Mouse (Mus musculus) CD4-positive, CD25-positive, alpha-beta regulatory T cell, adult 4 months (primary cell): Measurements from ENCODE around the gene Ap2b1. TPM values are rescaled to one million over a fixed set of nuclear protein-coding genes. Genes with fewer than 3 reads are reported as not detected.

Experiments
- ATAC-seq: one replicate; pipeline ENCODE4 v1.8.0; 2017
- polyA plus RNA-seq, 2 experiments: library from polyadenylated mRNA; unstranded; fragments of 100-300 nt; shearing (Covaris generic); gene quantifications; one replicate each; pipeline ENCODE4 v1.2.1; 2017

Gene Ap2b1
- polyA plus RNA-seq, 2 experiments from 2014 or later: 52.3 to 63.9 TPM

GRCm38 (mm10) chr11:83398724-83399123, 99.9 kb downstream of the Ap2b1 start:
- no peak for ATAC-seq

GRCm38 (mm10) chr11:83403787-83404186, 105.0 kb downstream of the Ap2b1 start:
- no peak for ATAC-seq

GRCm38 (mm10) chr11:83406391-83406790, 107.6 kb downstream of the Ap2b1 start:
- no peak for ATAC-seq

GRCm38 (mm10) chr11:83408242-83408641, 109.4 kb downstream of the Ap2b1 start:
- ATAC-seq: no peak

- ATAC-seq: no peak
These were observed 110.4 kb downstream of the Ap2b1 start, which contains the start of gene Rasl10b for GRCm38 (mm10) chr11:83409087-83409754. Gene Rasl10b, plus strand, starts transcription at chr11:83409137.

DNA sequence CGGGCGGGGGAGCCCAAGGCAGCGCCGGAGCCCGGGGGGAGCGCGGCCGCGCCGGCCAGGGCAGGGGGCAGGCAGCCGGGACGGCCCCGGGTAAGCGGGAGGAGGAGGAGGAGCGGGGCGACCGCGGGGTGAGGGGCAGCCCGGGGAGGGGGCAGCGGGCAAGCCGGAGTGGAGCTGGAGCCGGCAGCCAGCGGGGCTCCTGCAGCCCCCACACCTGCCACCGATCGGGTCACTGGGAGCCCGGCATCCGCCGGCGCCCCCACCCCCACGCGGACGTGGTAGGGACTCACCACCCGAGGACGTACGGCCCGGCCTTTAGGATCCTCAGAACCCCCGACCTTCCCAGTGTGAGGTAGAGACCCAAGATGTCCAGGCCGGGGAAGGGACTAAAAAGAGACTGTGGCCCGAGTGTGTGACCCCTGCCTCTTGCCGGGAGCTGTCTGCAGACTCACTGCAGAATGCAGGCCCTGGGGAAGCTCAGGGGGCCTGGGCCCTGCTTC, 111.0 kb downstream of the Ap2b1 start:
- no peak for ATAC-seq

DNA sequence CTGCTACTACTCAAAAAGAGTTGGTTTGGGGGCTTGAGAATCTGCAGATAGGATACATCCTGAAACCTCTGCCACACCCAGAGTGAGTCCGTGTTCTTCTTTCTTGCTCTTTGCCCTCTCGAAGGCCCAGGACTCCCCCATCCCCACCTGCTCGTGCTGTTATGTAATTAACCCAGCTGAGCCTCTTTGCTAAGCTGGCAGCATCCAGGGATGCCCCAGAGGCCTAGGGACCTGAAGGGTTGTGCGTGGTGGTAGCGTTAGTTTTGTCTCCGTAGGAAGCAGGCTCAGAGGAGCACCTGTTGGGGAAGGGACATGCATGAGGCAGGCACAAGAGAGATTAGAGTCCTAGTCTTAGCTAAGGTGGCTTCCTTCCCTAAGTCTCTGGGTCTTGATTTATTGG, 111.7 kb downstream of the Ap2b1 start:
- ATAC-seq: no peak

- ATAC-seq: no peak
These were observed 118.3 kb downstream of the Ap2b1 start for GRCm38 (mm10) chr11:83417080-83417479.

DNA sequence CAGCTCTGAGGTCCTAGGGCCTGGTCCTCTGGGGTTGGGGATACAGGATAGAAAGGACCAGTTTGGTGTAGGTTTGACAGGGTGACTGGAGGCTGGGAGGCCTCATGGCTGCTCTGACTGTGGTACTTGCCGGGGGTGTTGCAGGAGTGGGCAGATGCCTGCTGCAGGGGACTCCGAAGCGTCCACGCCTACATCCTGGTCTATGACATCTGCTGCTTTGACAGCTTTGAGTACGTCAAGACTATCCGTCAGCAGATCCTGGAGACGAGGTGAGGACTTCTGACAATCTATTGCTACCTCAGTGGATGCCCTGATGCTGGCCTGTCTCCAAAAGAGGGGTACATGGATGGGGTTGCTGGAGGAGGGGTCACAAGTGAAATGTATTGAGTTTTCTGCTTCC, 118.9 kb downstream of the Ap2b1 start:
- no peak for ATAC-seq

- ATAC-seq: no peak
These were observed 119.7 kb downstream of the Ap2b1 start for GRCm38 (mm10) chr11:83418566-83418965.

DNA sequence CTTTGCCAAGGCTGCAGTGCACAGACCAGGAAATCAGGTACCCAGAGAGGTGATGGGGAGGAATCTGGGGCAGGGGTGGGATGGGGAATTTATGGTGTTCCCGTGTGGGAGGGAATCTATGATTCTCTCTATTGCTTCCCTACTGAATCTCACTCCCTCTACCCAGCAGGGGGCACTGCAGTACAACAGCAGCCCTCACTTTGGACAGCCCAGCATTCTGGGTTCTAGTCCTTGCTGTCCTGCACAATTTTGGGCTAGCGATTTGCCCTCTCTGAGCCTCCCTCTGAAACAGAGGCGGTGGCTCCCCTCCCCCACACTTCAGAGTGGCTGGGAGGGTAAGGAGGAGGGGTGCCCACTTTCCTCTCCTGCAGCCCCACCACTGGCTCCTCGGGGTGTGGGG, 121.5 kb downstream of the Ap2b1 start:
- ATAC-seq: no peak

DNA sequence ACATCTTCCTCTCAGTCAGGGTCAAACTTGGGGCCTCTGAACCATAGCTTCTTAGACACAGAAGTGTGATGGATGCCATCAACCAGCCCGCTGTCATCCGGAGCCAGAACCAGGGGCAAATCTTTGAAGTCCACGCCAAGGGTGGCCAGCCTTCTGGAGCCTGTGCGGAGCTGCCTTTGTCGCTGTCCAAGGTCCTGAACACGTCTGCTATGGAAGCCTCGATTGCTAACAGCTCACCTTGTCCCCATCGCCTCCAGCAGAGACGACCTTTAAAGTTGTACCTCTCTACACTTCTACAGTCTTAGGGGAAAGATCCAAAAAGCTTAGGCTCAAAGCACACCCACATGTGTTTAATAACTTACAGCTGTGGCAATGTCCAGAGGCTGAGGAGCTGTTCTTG, 122.5 kb downstream of the Ap2b1 start:
- ATAC-seq: no peak

DNA sequence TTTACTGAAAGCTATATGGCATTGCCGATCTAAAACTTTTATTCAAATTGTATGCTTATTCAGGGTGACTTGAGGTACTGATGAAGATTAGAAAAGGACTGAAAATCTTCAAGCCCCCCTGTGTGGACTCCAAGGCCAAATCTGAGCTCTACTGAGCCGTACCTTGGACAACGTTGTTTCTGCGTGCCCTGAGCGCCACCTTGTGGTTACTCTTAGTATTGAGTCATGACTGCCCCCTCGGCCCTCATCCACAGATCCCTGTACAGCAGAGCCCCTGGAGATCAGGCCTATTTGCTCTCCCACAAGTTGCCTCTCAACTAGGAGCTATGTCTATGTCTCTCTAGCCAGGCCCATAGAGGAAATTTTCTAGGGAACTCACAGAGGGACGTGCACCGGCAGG, 125.9 kb downstream of the Ap2b1 start:
- no peak for ATAC-seq

DNA sequence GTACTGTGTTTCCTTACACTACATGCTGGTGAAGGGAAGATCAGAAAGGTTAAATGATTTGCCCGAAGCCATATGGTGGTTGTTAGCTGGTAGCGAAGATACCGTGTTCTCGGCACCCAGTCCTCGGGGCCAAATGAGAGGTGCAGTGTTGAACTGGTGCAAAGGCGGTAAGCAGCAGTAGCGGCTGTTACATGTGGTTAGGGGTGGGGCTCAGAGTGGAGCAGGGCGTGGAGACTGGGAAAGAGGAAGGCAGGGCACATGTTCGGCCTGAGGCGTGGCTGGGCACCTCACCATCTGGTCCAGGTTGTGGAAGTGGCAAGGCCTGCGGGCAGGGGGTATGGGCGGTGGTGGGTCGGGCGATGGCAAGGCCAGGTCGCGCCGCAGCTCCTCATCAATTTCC, 128.1 kb downstream of the Ap2b1 start:
- ATAC-seq: no peak

- no peak for ATAC-seq
These were observed 130.5 kb downstream of the Ap2b1 start, which contains the start of gene Gas2l2 for GRCm38 (mm10) chr11:83429355-83429754. Gene Gas2l2, minus strand, starts transcription at chr11:83429455.

GRCm38 (mm10) chr11:83432533-83432932, 133.7 kb downstream of the Ap2b1 start:
- no peak for ATAC-seq

- no peak for ATAC-seq
These were observed 138.6 kb downstream of the Ap2b1 start, which contains the start of gene 1700020L24Rik for GRCm38 (mm10) chr11:83437377-83437776. Gene 1700020L24Rik, plus strand, starts transcription at chr11:83437677.

DNA sequence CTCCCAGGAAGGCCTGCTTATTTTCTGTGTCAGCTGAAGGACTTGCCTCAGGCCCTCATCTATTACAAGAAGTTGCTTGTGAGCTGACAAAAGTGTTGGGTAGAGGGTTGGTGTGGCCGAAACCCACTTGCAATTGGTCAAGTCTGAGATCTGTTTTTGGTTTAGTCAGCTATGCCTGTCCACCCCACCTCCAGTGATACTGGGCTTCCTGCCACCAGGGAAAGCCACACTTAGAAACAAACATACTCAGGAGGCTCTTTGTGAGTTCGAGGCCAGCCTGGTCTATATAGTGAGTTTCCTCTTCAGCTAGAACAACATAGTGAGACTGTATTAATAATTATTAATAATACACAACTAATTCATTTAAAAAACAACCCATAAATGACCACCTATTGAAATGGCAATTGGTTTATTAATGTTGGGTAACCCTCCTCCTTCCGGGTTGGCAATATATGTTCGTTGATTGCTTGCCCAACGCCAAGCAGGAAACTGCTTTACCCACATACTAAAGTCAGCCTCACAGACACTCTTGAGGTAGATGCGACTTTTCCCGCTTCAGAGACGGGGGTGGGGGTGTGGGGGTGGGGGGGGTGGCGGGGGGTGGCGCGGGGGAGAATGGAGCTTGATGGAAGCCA, 140.7 kb downstream of the Ap2b1 start:
- ATAC-seq: no peak

GRCm38 (mm10) chr11:83440081-83441064, 141.5 kb downstream of the Ap2b1 start:
- ATAC-seq: peak; percentile 91

DNA sequence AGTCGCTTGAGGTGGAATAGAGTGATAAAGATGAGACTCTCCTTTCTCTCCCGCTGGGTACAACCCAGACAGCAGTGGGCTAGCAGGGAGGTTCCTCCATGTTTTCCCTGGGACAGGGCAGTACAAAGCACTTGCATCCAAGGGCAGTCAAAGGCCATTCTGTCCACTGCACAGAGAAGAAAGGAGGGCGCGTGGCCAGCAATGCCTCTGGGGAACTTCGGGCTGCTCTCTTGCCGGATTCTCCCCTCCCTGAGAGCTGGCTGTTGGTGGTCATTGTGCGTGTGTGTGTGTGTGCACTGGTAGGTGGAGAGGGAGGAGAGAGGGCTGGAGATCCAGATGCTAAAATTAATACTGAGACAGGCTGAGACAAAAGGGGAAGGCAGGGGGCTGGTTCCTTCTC, 142.4 kb downstream of the Ap2b1 start:
- ATAC-seq: no peak

DNA sequence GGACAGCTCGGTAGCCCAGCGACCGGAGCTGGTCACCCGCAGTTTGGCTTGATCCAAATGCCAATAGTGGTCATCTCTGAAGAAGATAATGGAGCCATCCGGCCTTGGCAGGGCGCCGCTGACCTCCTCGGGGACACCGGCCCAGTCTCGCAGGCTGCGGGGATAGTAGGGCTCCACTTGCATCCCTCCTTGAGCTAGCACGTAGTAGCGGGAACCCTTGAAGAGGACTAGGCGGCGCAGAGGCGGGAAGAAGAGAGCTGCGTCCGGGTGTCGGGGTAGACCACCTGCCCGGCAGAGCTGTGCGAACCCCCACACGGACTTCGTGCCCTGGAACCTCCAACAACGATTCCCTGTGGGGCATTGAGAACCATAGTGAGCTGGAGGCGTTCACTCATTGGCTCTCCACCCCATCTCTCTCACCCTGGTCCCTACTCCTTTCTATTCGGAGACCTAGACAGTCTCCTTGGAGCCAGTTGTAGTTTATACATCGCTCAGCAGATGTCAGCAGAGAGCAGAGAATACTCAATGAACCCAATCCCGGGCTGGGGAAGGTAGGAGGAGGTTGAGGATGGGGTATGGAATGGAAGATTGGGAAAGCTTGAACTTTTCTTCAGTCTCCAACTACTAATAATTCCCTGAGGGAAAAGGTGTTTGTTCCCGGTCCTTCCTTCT, 143.9 kb downstream of the Ap2b1 start:
- no peak for ATAC-seq

DNA sequence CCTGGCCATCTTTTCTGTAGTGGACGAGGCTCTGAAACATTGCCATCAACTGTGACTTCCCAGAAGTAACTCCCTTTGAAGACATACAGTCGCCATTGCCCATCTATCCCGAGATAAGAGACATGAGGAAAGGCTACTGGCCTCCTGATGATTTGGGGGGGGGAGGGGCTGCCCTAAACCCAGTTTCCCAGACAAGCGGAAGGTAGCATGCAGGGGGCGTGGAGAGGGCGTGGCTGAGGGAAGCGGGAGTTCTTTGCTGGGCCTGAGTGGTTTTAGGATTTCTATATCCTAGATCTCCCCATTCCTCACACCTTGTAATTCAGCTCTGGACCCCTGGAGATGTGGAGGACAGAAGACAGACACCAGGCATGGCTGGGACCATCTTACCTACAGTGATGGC, 145.0 kb downstream of the Ap2b1 start:
- no peak for ATAC-seq
